Mouse (Mus musculus) splenic B cell, adult 2 months (primary cell): ENCODE data around the gene Zic4.

ENCODE experiments used
- DNase-seq: peaks from one replicate; pipeline ENCODE4 v3.0.0-alpha.2; 2011; ENCODE audit warnings: low read depth, low spot score
- H3K27me3 ChIP-seq: 2 replicates; pipeline ENCODE4 v1.6.1; 2012; ENCODE audit warnings: mild to moderate bottlenecking, low read length, moderate library complexity, mixed read lengths; ENCODE audit not compliant: control insufficient read depth, poor library complexity, insufficient read depth, severe bottlenecking
- H3K36me3 ChIP-seq: 2 replicates; pipeline ENCODE4 v1.6.1; 2012; ENCODE audit warnings: mild to moderate bottlenecking, low read length, moderate library complexity, mixed read lengths; ENCODE audit not compliant: control insufficient read depth, poor library complexity, insufficient read depth, severe bottlenecking

The Zic4 gene

GRCm38 (mm10) chr9:91361856-91362601 is at the start of gene Zic4:
Gene Zic4 (plus strand): TSS chr9:91362413.
- H3K36me3 ChIP-seq: no peaks in the 10 kb centered on the region
- no peaks in the 10 kb centered on the region for H3K27me3 ChIP-seq
- no peak for DNase-seq

- no peak for DNase-seq
- H3K36me3 ChIP-seq: no peaks in the 10 kb centered on the region
These were observed 14.6 kb upstream of the Zic4 start for GRCm38 (mm10) chr9:91347591-91347990.

GRCm38 (mm10) chr9:91348746-91349145 is 13.5 kb upstream of the Zic4 start:
- no peak for DNase-seq
- Histone ChIP-seq H3K27me3 (peaks cover 2% of the 10 kb centered on the region; the same call in 1 of the 2 replicates), H3K36me3 (no peaks in the 10 kb centered on the region)

More at GRCm38 (mm10) chr9:91347591-91347990, 14.6 kb upstream of the Zic4 start:
- H3K27me3 ChIP-seq: 0 out of 2 replicates have a peak, but pooled peaks cover 2% of the 10 kb centered on the region

GRCm38 (mm10) chr9:91350211-91350791 is 11.9 kb upstream of the Zic4 start:
- H3K27me3 ChIP-seq: peaks cover 2% of the 10 kb centered on the region; the same call in 1 of the 2 replicates
- no peak for DNase-seq
- no peaks in the 10 kb centered on the region for H3K36me3 ChIP-seq

- no peaks in the 10 kb centered on the region for H3K36me3 ChIP-seq
- no peak for DNase-seq
- H3K27me3 ChIP-seq: peaks cover 2% of the 10 kb centered on the region; the same call in 1 of the 2 replicates
These were observed 11.3 kb upstream of the Zic4 start for GRCm38 (mm10) chr9:91350861-91351291.

GRCm38 (mm10) chr9:91351361-91351760 is 10.9 kb upstream of the Zic4 start:
- H3K27me3 ChIP-seq: peaks cover 2% of the 10 kb centered on the region; the same call in 1 of the 2 replicates
- DNase-seq: no peak
- H3K36me3 ChIP-seq: no peaks in the 10 kb centered on the region

GRCm38 (mm10) chr9:91351961-91352411 is 10.2 kb upstream of the Zic4 start:
- Histone ChIP-seq H3K36me3 (no peaks in the 10 kb centered on the region), H3K27me3 (peaks cover 2% of the 10 kb centered on the region; the same call in 1 of the 2 replicates)
- DNase-seq: no peak

- no peak for DNase-seq
- H3K27me3 ChIP-seq: peaks cover 2% of the 10 kb centered on the region; the same call in 1 of the 2 replicates
- no peaks in the 10 kb centered on the region for H3K36me3 ChIP-seq
These were observed 9.4 kb upstream of the Zic4 start for GRCm38 (mm10) chr9:91352786-91353185.

GRCm38 (mm10) chr9:91353551-91354433 is 8.4 kb upstream of the Zic4 start:
- H3K27me3 ChIP-seq: peaks cover 2% of the 10 kb centered on the region; the same call in 1 of the 2 replicates
- H3K36me3 ChIP-seq: no peaks in the 10 kb centered on the region
- no peak for DNase-seq

- Histone ChIP-seq H3K36me3 (no peaks in the 10 kb centered on the region), H3K27me3 (peaks cover 2% of the 10 kb centered on the region; the same call in 1 of the 2 replicates)
- DNase-seq: no peak
These were observed 7.6 kb upstream of the Zic4 start for GRCm38 (mm10) chr9:91354434-91355269.

GRCm38 (mm10) chr9:91355270-91355589 is 7.0 kb upstream of the Zic4 start:
- Histone ChIP-seq H3K36me3 (no peaks in the 10 kb centered on the region), H3K27me3 (no peaks in the 10 kb centered on the region; the same call in 1 of the 2 replicates)
- DNase-seq: no peak

GRCm38 (mm10) chr9:91355629-91356352 is 6.4 kb upstream of the Zic4 start:
- H3K36me3 ChIP-seq: no peaks in the 10 kb centered on the region
- DNase-seq: no peak
- no peaks in the 10 kb centered on the region; the same call in 1 of the 2 replicates for H3K27me3 ChIP-seq

GRCm38 (mm10) chr9:91356353-91356740 is 5.9 kb upstream of the Zic4 start:
- H3K36me3 ChIP-seq: no peaks in the 10 kb centered on the region
- no peaks in the 10 kb centered on the region; the same call in 1 of the 2 replicates for H3K27me3 ChIP-seq
- no peak for DNase-seq
